Mouse (Mus musculus) limb, embryonic 14.5 days (tissue): ENCODE data around the gene Repin1. TPM values are rescaled to one million over a fixed set of nuclear protein-coding genes. Genes with fewer than 3 reads are reported as not detected.

ENCODE experiments used
- ATAC-seq: fragments of 200-750 bp; cut with Nextera tagmentation; 2 replicates; pipeline ENCODE4 v1.8.0; 2017; ENCODE audit warnings: low read depth, moderate number of reproducible peaks, moderate TSS enrichment; ENCODE audit not compliant: low FRiP score
- DNase-seq: peaks from one replicate; pipeline ENCODE4 v3.0.0-alpha.2; 2015; ENCODE audit warnings: low spot score
- H3K27ac ChIP-seq: fragments of 300-500 bp; sonication (generic); replicated peaks from 2 replicates; pipeline ENCODE4 v1.5.1; 2014; ENCODE audit warnings: low read depth, mild to moderate bottlenecking, low read length, moderate library complexity, mixed read lengths
- H3K27me3 ChIP-seq: fragments of 300-500 bp; sonication (generic); 2 replicates; pipeline ENCODE4 v1.6.1; 2014; ENCODE audit warnings: low read length, mixed read lengths; ENCODE audit not compliant: control insufficient read depth, insufficient read depth
- H3K36me3 ChIP-seq: fragments of 300-500 bp; sonication (generic); 2 replicates; pipeline ENCODE4 v1.6.1; 2014; ENCODE audit warnings: mild to moderate bottlenecking, low read length, moderate library complexity, mixed read lengths; ENCODE audit not compliant: control insufficient read depth, insufficient read depth
- H3K4me1 ChIP-seq: fragments of 300-500 bp; sonication (generic); 2 replicates; pipeline ENCODE4 v1.6.1; 2014; ENCODE audit warnings: antibody characterized with exemption, low read length, mixed read lengths; ENCODE audit not compliant: control insufficient read depth, insufficient read depth
- H3K4me2 ChIP-seq: fragments of 300-500 bp; sonication (generic); replicated peaks from 2 replicates; pipeline ENCODE4 v1.6.1; 2014; ENCODE audit warnings: low read depth, mild to moderate bottlenecking, low read length, moderate library complexity; ENCODE audit not compliant: severe bottlenecking
- H3K4me3 ChIP-seq: fragments of 300-500 bp; sonication (generic); replicated peaks from 2 replicates; pipeline ENCODE4 v1.5.1; 2014; ENCODE audit warnings: low read length
- H3K9ac ChIP-seq: fragments of 300-500 bp; sonication (generic); 2 replicates; pipeline ENCODE4 v1.6.1; 2014; ENCODE audit warnings: mild to moderate bottlenecking, low read depth, low read length, moderate library complexity; ENCODE audit not compliant: severe bottlenecking
- H3K9me3 ChIP-seq: fragments of 300-500 bp; sonication (generic); 2 replicates; pipeline ENCODE4 v1.6.1; 2016; ENCODE audit warnings: low read length; ENCODE audit not compliant: control insufficient read depth
- POLR2A ChIP-seq: fragments of 200-500 bp; IDR thresholded peaks from 2 replicates; pipeline ENCODE4 v1.8.0; 2012; ENCODE audit warnings: inconsistent platforms, mild to moderate bottlenecking, moderate library complexity, borderline replicate concordance; ENCODE audit not compliant: insufficient read depth, insufficient read length; ENCODE audit errors: extremely low read depth
- WGBS: fragments of 180-500 bp; shearing (Covaris S2); extraction: QIAGEN DNeasy Blood & Tissue Kit; methylation state at CpG from one replicate; pipeline ENCODE4 v1.1.7; 2014; 5-methylcytosine and 5-hydroxymethylcytosine counted together
- polyA plus RNA-seq, 2 experiments: library from polyadenylated mRNA; depleted of rRNA in 1 of 2; stranded (reverse) in 1 of 2; unstranded in 1 of 2; fragments of >200 nt; fragmentation: Nextera tagmentation in 1 of 2; extraction: Ambion mirVana in 1 of 2; gene quantifications; 2 replicates each; pipeline versions ENCODE4 v1.2.1 to v1.2.3; 2012 to 2014

Repin1 gene
- polyA plus RNA-seq, 2 experiments: 23.3 to 35.2 TPM

- H3K27me3 ChIP-seq: no peaks in the 10 kb centered on the region
- DNase-seq (no peak), ATAC-seq (no peak)
- H3K27ac ChIP-seq: no peak overlapping the region
- H3K9me3 ChIP-seq: no peaks in the 10 kb centered on the region
- H3K9ac ChIP-seq: no peak overlapping the region
- no peak overlapping the region for H3K4me2 ChIP-seq
- H3K36me3 ChIP-seq: no peaks in the 10 kb centered on the region
- no peak overlapping the region for H3K4me3 ChIP-seq
- TF ChIP-seq POLR2A: no peak
- WGBS: 54% methylated on average over 2 of the region's 2 CpGs
- H3K4me1 ChIP-seq: no peaks in the 10 kb centered on the region
Measured at GRCm38 (mm10) chr6:48638553-48638952, 44.9 kb downstream of the Repin1 start.

GRCm38 (mm10) chr6:48641391-48641790, 47.7 kb downstream of the Repin1 start:
- no peaks in the 10 kb centered on the region for H3K4me1 ChIP-seq
- WGBS: 63% methylated on average over 6 of the region's 6 CpGs
- no peaks in the 10 kb centered on the region for H3K27me3 ChIP-seq
- no peak overlapping the region for H3K4me2 ChIP-seq
- no peak for ATAC-seq
- no peaks in the 10 kb centered on the region for H3K9me3 ChIP-seq
- no peak for TF ChIP-seq POLR2A
- DNase-seq: no peak
- no peak overlapping the region for H3K9ac ChIP-seq
- H3K27ac ChIP-seq: no peak overlapping the region
- H3K4me3 ChIP-seq: no peak overlapping the region
- no peaks in the 10 kb centered on the region for H3K36me3 ChIP-seq

- Histone ChIP-seq H3K27me3 (no peaks in the 10 kb centered on the region), H3K9me3 (no peaks in the 10 kb centered on the region), H3K4me3 (no peak overlapping the region), H3K27ac (no peak overlapping the region), H3K9ac (no peak overlapping the region), H3K4me2 (no peak overlapping the region), H3K4me1 (no peaks in the 10 kb centered on the region), H3K36me3 (no peaks in the 10 kb centered on the region)
- TF ChIP-seq POLR2A: no peak
- DNase-seq (peak; percentile 84), ATAC-seq (no peak)
- WGBS: 21% methylated on average over 4 of the region's 4 CpGs
Measured at GRCm38 (mm10) chr6:48642764-48643292, 49.1 kb downstream of the Repin1 start.

- ATAC-seq: no peak
- DNase-seq: peak; percentile 57
- no peak for TF ChIP-seq POLR2A
- Histone ChIP-seq H3K9ac (no peak overlapping the region), H3K27ac (no peak overlapping the region), H3K27me3 (no peaks in the 10 kb centered on the region), H3K36me3 (no peaks in the 10 kb centered on the region), H3K9me3 (no peaks in the 10 kb centered on the region), H3K4me2 (no peak overlapping the region), H3K4me3 (no peak overlapping the region), H3K4me1 (no peaks in the 10 kb centered on the region)
- 15% methylated on average over 12 of the region's 12 CpGs for WGBS
Measured at GRCm38 (mm10) chr6:48645660-48646308, 52.1 kb downstream of the Repin1 start.

GRCm38 (mm10) chr6:48646309-48646690, 52.6 kb downstream of the Repin1 start:
- H3K27ac ChIP-seq: no peak overlapping the region
- no peaks in the 10 kb centered on the region for H3K4me1 ChIP-seq
- H3K9ac ChIP-seq: no peak overlapping the region
- H3K36me3 ChIP-seq: no peaks in the 10 kb centered on the region
- H3K4me3 ChIP-seq: no peak overlapping the region
- no peak overlapping the region for H3K4me2 ChIP-seq
- no peaks in the 10 kb centered on the region for H3K9me3 ChIP-seq
- DNase-seq (no peak), ATAC-seq (no peak)
- no peak for TF ChIP-seq POLR2A
- 78% methylated on average over 4 of the region's 4 CpGs for WGBS
- no peaks in the 10 kb centered on the region for H3K27me3 ChIP-seq
